Mouse (Mus musculus) embryonic facial prominence, embryonic 13.5 days (tissue): ENCODE results near the gene Sgca. TPM values are rescaled to one million over a fixed set of nuclear protein-coding genes. Genes with fewer than 3 reads are reported as not detected.
A peak's percentile ranks its signal among the peaks of the same experiment; 100 is the strongest.

Experiments used
- ATAC-seq: fragments of 200-750 bp; cut with Nextera tagmentation; 2 replicates; pipeline ENCODE4 v1.8.0; 2017; ENCODE audit warnings: low read depth; ENCODE audit not compliant: insufficient number of reproducible peaks, insufficient read depth, low FRiP score, low TSS enrichment
- H3K27ac ChIP-seq: fragments of 300-500 bp; sonication (generic); 2 replicates; pipeline ENCODE4 v1.5.1; 2015; ENCODE audit warnings: moderate library complexity, mild to moderate bottlenecking, inconsistent platforms
- H3K27me3 ChIP-seq: fragments of 300-500 bp; sonication (generic); 2 replicates; pipeline ENCODE4 v1.6.1; 2015; ENCODE audit warnings: mild to moderate bottlenecking, inconsistent platforms
- H3K36me3 ChIP-seq: fragments of 300-500 bp; sonication (generic); 2 replicates; pipeline ENCODE4 v1.6.1; 2015; ENCODE audit warnings: mild to moderate bottlenecking, inconsistent platforms
- H3K4me1 ChIP-seq: fragments of 300-500 bp; sonication (generic); 2 replicates; pipeline ENCODE4 v1.6.1; 2015; ENCODE audit warnings: inconsistent platforms
- H3K4me2 ChIP-seq: fragments of 300-500 bp; sonication (generic); 2 replicates; pipeline ENCODE4 v1.6.1; 2015; ENCODE audit warnings: moderate library complexity, mild to moderate bottlenecking, inconsistent platforms
- H3K4me3 ChIP-seq: fragments of 300-500 bp; sonication (generic); 2 replicates; pipeline ENCODE4 v1.5.1; 2015; ENCODE audit warnings: mild to moderate bottlenecking, inconsistent platforms
- H3K9ac ChIP-seq: fragments of 300-500 bp; sonication (generic); 2 replicates; pipeline ENCODE4 v1.6.1; 2015; ENCODE audit warnings: mild to moderate bottlenecking, inconsistent platforms
- H3K9me3 ChIP-seq: fragments of 300-500 bp; sonication (generic); 2 replicates; pipeline ENCODE4 v1.6.1; 2016; ENCODE audit warnings: inconsistent platforms
- WGBS: fragments of 180-500 bp; shearing (Covaris S2); methylation state at CpG from one replicate; pipeline ENCODE4 v1.1.7; 2015; ENCODE audit warnings: mixed read lengths; 5-methylcytosine and 5-hydroxymethylcytosine counted together
- polyA plus RNA-seq: library from polyadenylated mRNA; unstranded; fragments of >200 nt; fragmentation: Nextera tagmentation; extraction: Ambion mirVana; gene quantifications from 2 replicates; pipeline ENCODE4 v1.2.1, GENCODE M21; 2015

Sgca gene
- polyA plus RNA-seq, 1 experiment from 2014 or later = 1.1 TPM

DNA sequence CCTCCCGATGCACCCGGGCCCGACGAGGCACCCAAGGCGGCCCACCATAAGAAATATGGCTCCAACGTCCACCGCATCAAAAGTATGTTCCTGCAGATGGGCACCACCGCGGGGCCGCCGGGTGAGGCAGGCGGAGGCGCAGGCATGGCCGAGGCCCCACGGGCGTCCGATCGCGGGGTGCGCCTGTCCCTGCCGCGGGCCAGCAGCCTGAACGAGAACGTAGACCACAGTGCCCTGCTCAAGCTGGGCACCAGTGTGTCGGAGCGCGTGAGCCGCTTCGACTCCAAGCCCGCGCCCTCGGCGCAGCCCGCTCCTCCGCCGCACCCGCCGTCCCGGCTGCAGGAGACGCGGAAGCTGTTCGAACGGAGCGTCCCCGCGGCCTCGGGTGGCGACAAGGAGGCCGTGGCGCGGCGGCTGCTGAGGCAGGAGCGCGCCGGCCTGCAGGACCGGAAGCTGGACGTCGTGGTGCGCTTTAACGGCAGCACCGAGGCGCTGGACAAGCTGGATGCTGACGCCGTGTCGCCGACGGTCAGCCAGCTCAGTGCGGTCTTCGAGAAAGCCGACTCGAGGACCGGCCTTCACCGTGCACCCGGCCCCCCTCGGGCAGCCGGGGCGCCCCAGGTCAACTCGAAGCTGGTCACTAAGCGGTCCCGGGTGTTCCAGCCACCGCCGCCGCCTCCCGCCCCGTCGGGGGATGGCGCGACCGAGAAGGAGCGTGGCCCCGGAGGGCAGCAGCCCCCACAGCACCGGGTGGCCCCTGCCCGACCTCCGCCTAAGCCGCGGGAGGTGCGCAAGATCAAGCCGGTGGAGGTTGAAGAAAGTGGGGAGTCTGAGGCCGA is 15.7 kb upstream of the Sgca start:
- no peaks in the 10 kb centered on the region for H3K27me3 ChIP-seq
- peak overlapping the region; percentile 91 for H3K4me3 ChIP-seq
- peak overlapping the region; percentile 96 for H3K27ac ChIP-seq
- ATAC-seq = no peak
- peak overlapping the region; percentile 93 for H3K9ac ChIP-seq
- WGBS = under 1% methylated on average over 99 of the region's 99 CpGs
- H3K4me1 ChIP-seq = peaks cover 80% of the 10 kb centered on the region
- peaks cover 9% of the 10 kb centered on the region for H3K36me3 ChIP-seq
- H3K4me2 ChIP-seq = peak overlapping the region; percentile 99
- no peaks in the 10 kb centered on the region for H3K9me3 ChIP-seq

GRCm38 (mm10) chr11:94990749-94991577 is 14.8 kb upstream of the Sgca start, which contains the start of gene Ppp1r9b:
Gene Ppp1r9b, plus strand, starts transcription at chr11:94991035.
- ATAC-seq = peak; percentile 76
- no peaks in the 10 kb centered on the region for H3K36me3 ChIP-seq
- peak within 1 kb of the TSS; percentile 93 for H3K9ac ChIP-seq
- WGBS = under 1% methylated on average over 55 of the region's 69 CpGs
- peak within 1 kb of the TSS; percentile 99 for H3K4me2 ChIP-seq
- no peaks in the 10 kb centered on the region for H3K9me3 ChIP-seq
- H3K4me3 ChIP-seq = peak within 1 kb of the TSS; percentile 91
- H3K27me3 ChIP-seq = no peaks in the 10 kb centered on the region
- peaks cover 77% of the 10 kb centered on the region for H3K4me1 ChIP-seq
- H3K27ac ChIP-seq = peak within 1 kb of the TSS; percentile 96

GRCm38 (mm10) chr11:94990102-94990748 is 14.1 kb upstream of the Sgca start:
- Histone ChIP-seq H3K4me3 (peak overlapping the region; percentile 91), H3K4me2 (peak overlapping the region; percentile 99), H3K4me1 (peaks cover 72% of the 10 kb centered on the region), H3K36me3 (no peaks in the 10 kb centered on the region), H3K9me3 (no peaks in the 10 kb centered on the region), H3K27ac (peak overlapping the region; percentile 96), H3K9ac (peak overlapping the region; percentile 93), H3K27me3 (no peaks in the 10 kb centered on the region)
- ATAC-seq = no peak
- 45% methylated on average over 6 of the region's 6 CpGs for WGBS

DNA sequence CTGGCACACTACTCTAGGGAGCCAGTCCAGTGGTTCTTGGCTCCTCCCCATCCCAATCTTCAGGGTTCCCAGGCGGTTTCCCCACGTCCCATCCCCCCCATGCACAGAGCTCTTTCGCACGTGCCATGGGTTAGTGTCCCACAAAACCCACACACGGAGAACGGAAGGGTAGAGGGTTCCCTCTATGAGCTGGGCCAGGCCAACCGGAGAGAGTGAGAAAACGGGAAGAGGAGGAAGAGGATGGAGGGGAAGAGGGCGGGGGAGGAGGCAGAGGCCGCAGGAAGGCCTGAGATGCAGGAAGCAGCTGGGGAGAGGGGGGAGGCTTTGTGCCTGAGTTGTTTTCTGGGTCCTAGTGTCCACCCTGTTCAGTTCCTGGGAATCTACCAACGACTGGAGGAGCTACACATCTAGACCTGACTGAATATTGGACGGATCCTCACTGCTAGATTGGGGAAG is 13.5 kb upstream of the Sgca start:
- Histone ChIP-seq H3K4me1 (peaks cover 71% of the 10 kb centered on the region), H3K9ac (peak overlapping the region; percentile 71), H3K4me2 (peak overlapping the region; percentile 99), H3K4me3 (peak overlapping the region; percentile 91), H3K27me3 (no peaks in the 10 kb centered on the region), H3K9me3 (no peaks in the 10 kb centered on the region), H3K36me3 (no peaks in the 10 kb centered on the region), H3K27ac (peak overlapping the region; percentile 96)
- ATAC-seq = peak; percentile 53; the same call in 1 of the 2 replicates
- 0% methylated on average over 12 of the region's 12 CpGs for WGBS

- Histone ChIP-seq H3K9me3 (no peaks in the 10 kb centered on the region), H3K4me2 (peak overlapping the region; percentile 99), H3K36me3 (no peaks in the 10 kb centered on the region), H3K27ac (peak overlapping the region; percentile 96), H3K9ac (peak overlapping the region; percentile 71), H3K4me3 (peak overlapping the region; percentile 91), H3K4me1 (peaks cover 65% of the 10 kb centered on the region), H3K27me3 (no peaks in the 10 kb centered on the region)
- 14% methylated on average over 10 of the region's 10 CpGs for WGBS
- no peak for ATAC-seq
Measured at GRCm38 (mm10) chr11:94988780-94989561, 12.8 kb upstream of the Sgca start.

GRCm38 (mm10) chr11:94987851-94988250 is 11.7 kb upstream of the Sgca start:
- Histone ChIP-seq H3K27ac (no peak overlapping the region), H3K4me2 (no peak overlapping the region), H3K4me3 (no peak overlapping the region), H3K27me3 (no peaks in the 10 kb centered on the region), H3K9ac (no peak overlapping the region), H3K9me3 (no peaks in the 10 kb centered on the region), H3K36me3 (no peaks in the 10 kb centered on the region), H3K4me1 (peaks cover 54% of the 10 kb centered on the region)
- ATAC-seq = no peak
- 65% methylated on average over 8 of the region's 8 CpGs for WGBS

GRCm38 (mm10) chr11:94987341-94987740 is 11.2 kb upstream of the Sgca start:
- Histone ChIP-seq H3K27me3 (no peaks in the 10 kb centered on the region), H3K4me2 (no peak overlapping the region), H3K9ac (no peak overlapping the region), H3K4me3 (no peak overlapping the region), H3K4me1 (peaks cover 49% of the 10 kb centered on the region), H3K27ac (no peak overlapping the region), H3K9me3 (no peaks in the 10 kb centered on the region), H3K36me3 (no peaks in the 10 kb centered on the region)
- WGBS = 39% methylated on average over 6 of the region's 6 CpGs
- no peak for ATAC-seq

DNA sequence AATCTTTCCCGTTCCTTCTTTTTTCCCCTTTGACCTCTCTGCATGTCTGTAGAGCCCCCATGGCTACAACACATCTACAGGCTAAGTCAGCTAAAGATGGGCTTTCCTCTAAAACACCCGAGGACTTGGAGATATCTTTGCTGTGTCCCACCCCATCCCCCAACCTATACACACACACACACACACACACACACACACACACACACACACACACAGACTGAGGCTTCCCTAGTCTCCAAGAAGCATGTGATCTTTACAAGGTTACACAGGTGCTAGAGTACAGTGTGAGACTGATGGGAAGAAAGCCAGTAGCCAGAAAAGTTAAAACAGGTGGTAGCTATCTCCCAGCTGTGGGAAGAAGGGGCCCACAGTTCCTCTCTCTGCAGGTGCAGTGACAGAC is 10.3 kb upstream of the Sgca start:
- Histone ChIP-seq H3K36me3 (no peaks in the 10 kb centered on the region), H3K27me3 (no peaks in the 10 kb centered on the region), H3K4me2 (no peak overlapping the region), H3K9ac (no peak overlapping the region), H3K9me3 (no peaks in the 10 kb centered on the region), H3K4me1 (peaks cover 43% of the 10 kb centered on the region), H3K27ac (no peak overlapping the region), H3K4me3 (no peak overlapping the region)
- no peak for ATAC-seq
- WGBS = 54% methylated on average over 2 of the region's 2 CpGs

DNA sequence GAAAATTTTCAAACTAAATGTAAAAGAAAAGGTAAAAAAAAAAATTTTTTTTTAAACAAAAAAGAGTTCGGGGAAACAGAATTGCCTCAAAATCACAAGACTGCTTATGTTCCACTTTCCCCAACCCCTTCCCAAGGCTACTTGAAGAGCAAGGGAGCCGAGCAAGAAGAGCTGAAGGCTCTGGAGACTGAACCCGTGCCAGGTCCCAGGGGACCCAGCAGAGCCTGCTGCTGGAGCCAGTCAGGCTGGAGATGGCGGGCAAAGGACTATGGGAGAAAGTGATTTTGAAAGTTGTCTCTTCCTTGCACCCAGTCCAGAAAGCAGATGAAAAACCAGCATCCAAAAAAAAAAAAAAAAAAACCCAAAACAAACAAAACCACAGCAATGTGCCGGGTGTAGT is 9.7 kb upstream of the Sgca start:
- H3K27me3 ChIP-seq = no peaks in the 10 kb centered on the region
- H3K27ac ChIP-seq = no peak overlapping the region
- no peak overlapping the region for H3K9ac ChIP-seq
- H3K9me3 ChIP-seq = no peaks in the 10 kb centered on the region
- ATAC-seq = no peak
- WGBS = 69% methylated on average over 5 of the region's 5 CpGs
- no peak overlapping the region for H3K4me2 ChIP-seq
- H3K4me3 ChIP-seq = no peak overlapping the region
- H3K4me1 ChIP-seq = peaks cover 43% of the 10 kb centered on the region
- no peaks in the 10 kb centered on the region for H3K36me3 ChIP-seq

DNA sequence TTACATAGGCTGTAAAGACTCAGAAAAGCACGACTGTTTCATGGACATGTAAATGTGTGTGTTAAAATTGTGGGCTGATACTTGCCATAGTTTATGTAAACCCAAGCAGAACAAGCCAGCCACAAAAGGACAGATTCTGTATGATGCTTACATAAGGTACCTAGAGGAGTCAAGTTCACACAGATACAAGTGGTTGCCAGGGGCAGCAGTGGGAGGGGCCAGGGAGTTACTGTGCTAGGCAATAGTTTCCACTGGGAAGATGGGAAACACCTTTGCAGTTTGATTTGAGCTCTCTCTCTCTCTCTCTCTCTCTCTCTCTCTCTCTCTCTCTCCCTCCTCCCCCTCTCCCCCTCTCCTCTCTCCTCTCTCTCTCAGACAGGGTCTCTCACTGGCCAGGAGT is 9.0 kb upstream of the Sgca start:
- Histone ChIP-seq H3K27ac (no peak overlapping the region), H3K4me1 (peaks cover 38% of the 10 kb centered on the region), H3K4me3 (no peak overlapping the region), H3K4me2 (no peak overlapping the region), H3K9me3 (no peaks in the 10 kb centered on the region), H3K36me3 (no peaks in the 10 kb centered on the region), H3K9ac (no peak overlapping the region), H3K27me3 (no peaks in the 10 kb centered on the region)
- 40% methylated on average over 1 of the region's 1 CpGs for WGBS
- no peak for ATAC-seq
